ENCODE assay signal across 15 mouse cellular contexts in the genomic region with DNA sequence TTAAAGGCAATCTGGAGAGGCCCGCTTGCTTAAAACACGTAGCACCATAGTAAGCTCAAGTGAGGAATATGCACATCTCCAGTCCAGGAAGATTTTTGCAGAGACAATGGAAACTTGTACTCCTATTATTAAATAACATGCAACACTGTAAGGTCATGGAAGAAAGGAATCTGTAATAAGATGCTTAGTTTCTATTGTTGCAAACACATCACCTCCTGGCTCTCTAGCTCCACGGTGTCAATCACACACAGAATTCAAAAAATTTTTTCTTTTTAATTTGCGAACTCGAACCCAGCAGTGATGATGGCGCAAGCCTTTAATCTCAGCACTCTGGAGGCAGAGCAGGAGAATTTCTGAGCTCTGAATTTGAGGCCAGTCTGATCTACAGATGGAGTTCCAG.
"Had no signal": no experiment of that assay in that cellular context is flagged by ENCODE, and none has a peak within 500 bp of the region (broad histone marks: within the 10 kb centered on the region; RNA-seq: fewer than 3 reads in every experiment).

No protein-coding gene starts in this region.

- H3K36me3 ChIP-seq: neural tube, embryonic 13.5 days; neural tube, embryonic 15.5 days; stomach, embryonic 15.5 days had no signal

- H3K27me3 ChIP-seq: stomach, embryonic 15.5 days had no signal

- DNase-seq: right cerebral cortex, adult 18-20 months; right cerebral cortex, postnatal 14 days; right cerebral cortex, postnatal 25 days; right cerebral cortex, postnatal 4 days; spleen, adult 18-20 months; thymus, adult 18-20 months; thymus, adult 2 months; thymus, postnatal 14 days; thymus, postnatal 25 days; thymus, postnatal 36 days; thymus, postnatal 4 days had no signal

- H3K4me3 ChIP-seq: stomach, embryonic 15.5 days had no signal

- H3K27ac ChIP-seq: neural tube, embryonic 13.5 days; neural tube, embryonic 15.5 days; stomach, embryonic 15.5 days; stomach, postnatal 0 days had no signal

- H3K9me3 ChIP-seq: neural tube, embryonic 13.5 days; neural tube, embryonic 15.5 days; stomach, embryonic 15.5 days had no signal

- H3K9ac ChIP-seq: neural tube, embryonic 15.5 days; stomach, embryonic 15.5 days had no signal
